Mouse (Mus musculus) kidney, adult 8-10 months (tissue): ENCODE data around the gene Urod.

ENCODE experiments used
- DNase-seq, 2 experiments: peaks; one replicate each; pipeline ENCODE4 v3.0.0; 2022

The Urod gene

DNA sequence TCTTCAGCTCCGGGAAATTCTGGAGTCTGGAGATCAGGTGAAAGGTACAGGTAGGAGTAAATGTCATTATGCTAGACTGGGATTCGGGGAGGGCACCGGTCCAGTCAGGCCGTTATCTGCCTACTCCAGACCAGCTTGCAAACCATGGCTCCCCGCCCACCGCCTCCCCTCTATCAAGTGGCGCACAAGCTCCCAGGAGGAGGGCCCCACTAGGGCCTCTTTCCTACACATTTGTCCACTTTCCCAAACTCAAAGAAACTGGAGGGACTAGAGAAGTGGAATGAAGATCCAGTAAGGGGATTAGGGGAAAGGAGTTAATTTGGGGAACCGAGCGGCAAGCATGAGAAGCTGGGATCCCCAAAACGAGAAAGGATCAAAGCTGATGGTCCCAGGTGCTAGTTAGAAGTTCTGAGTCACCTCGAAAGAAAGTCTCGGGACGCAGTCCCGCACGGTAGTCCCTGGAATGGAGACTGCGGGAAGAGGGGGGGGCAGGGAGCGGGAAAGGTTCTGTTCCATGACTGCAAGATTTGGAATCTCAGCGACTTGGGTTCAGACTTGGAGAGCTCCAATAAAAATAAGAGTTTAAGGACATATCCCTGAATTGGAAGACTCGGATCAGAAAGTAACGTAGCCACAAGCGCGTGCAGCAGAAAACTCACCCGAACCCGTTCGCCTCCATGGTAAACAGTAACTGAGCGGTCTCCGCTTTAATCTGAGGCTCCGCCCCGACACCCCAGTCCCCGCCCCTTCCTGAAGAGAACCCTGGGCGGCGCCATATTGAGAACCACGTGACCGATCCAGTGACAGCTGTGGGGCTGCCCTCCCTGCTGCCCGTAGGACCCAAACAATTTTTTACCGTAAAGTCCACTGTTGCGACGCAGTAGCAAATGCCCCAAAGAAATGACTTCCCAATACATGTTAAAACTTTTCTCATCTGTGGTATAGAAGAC lies at the start of gene Urod:
Gene Urod, minus strand, starts transcription at position 742 of the 950 bp plus-strand sequence.
- DNase-seq = peak; percentile 97 to 98

DNA sequence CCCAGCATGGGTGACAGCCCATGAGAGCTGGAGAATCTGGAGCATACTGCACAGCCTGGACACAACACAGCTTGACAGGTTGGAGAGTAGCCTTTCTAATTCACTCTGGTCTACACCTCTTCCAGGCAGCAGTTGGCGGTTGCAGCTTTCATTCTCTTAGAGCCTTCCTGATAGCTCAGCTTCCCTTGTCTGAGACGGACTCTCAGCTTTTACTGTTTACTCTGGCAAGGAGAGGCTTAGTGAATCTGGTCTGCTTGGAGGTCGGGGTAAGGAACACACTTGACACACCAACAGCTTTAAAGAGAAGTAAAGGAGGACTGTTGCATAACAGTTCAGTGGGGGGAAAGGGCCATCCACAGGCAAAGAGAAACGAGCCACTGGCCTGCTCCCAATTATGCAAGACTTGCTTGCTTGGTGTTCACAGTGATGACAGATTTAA lies 47.1 kb upstream of the Urod start:
- DNase-seq = peak; percentile 60 to 79

DNA sequence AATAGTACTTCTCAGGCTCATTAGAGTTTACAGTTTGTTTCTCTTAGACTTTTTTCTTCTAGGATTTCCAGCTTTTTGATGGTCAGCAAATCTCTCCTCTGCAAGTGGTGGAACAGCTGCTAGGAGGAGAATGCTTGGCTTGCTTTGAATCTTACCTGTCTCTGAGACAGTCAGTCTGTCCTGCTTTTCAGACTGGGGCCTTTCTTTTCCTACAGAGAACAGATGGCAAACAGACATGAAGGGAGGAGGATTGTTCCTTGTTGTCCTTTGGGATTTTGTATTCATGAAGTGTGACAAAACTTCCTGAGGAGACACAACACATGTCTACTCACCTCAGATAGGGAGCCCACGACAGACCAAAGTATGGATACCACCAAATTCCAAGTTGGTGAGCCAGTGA lies 46.6 kb upstream of the Urod start:
- DNase-seq = no peak

DNA sequence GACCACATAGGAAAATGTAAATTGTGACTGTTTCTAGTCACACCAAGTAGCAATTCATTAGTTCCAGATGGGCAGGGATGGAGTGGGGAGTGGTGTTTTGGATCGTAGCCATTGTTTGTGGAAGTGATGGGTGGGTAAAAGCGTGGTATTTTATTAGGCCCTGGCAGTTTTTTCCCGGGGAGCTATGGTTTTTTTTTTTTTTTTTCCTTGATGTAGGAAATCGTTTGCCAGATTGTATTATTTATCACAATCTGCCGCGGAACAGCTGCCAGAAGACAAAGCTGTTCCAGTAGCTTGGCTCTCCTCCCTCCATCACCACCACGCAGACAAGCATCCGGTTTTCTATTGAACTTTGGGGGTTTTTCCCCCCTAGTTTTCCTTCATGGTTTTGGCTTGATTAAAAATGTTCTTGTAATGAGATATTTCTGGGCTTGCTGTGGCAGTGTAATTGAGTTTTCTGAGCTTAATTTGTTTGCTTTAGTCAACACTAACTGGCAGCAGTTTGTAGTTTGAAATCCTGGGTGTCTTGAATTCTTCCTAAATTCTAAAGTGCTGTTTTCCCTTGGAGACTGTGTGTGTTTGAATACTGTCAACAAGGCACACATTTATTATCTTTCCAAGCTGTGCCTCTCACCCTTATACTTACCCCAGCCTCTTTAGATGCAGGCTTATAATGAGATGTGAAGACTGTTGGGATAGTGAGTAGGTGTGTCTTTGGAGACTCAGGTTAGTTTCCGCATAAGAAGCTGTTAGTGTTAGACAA lies 45.9 kb upstream of the Urod start:
- DNase-seq = peak; percentile 25 to 42

DNA sequence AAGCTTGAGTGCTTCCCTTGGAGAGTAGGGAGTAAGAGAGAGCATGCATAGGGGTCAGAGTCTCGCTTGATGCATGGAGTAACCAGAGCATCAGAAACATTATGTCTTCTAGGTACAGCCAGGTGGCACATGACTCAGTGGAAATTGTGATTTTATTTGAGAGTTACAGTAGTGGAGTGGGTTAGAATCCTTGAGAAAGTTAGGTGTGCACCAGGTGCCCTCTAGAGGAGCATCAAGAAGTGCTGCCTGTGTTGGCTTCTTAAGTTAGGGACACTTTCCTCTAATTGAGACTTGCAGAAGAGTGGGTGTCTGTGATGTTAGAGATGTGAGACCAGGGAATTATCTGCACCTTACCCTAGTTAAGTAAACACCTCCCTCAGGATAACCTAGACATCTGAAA lies 36.9 kb upstream of the Urod start:
- DNase-seq = no peak

DNA sequence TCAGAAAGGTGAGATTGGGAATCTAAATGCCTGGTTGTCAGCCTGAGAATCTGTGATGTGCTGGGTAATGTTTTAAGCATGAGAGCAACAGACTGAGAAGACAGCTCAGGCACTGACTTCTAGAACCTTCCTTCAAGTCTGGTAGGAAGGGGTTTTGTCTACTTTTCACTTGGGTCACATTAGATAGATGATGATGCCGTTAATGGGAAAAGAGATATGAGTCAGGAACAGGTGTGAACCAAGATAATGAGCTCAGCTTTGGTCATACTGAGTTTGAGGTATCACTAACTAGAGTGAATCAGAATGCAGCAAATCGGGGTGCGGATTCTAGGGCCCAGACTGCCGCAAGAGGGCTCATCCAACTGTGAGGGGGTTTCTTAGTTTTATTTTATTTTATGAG lies 29.3 kb upstream of the Urod start:
- DNase-seq = no peak

DNA sequence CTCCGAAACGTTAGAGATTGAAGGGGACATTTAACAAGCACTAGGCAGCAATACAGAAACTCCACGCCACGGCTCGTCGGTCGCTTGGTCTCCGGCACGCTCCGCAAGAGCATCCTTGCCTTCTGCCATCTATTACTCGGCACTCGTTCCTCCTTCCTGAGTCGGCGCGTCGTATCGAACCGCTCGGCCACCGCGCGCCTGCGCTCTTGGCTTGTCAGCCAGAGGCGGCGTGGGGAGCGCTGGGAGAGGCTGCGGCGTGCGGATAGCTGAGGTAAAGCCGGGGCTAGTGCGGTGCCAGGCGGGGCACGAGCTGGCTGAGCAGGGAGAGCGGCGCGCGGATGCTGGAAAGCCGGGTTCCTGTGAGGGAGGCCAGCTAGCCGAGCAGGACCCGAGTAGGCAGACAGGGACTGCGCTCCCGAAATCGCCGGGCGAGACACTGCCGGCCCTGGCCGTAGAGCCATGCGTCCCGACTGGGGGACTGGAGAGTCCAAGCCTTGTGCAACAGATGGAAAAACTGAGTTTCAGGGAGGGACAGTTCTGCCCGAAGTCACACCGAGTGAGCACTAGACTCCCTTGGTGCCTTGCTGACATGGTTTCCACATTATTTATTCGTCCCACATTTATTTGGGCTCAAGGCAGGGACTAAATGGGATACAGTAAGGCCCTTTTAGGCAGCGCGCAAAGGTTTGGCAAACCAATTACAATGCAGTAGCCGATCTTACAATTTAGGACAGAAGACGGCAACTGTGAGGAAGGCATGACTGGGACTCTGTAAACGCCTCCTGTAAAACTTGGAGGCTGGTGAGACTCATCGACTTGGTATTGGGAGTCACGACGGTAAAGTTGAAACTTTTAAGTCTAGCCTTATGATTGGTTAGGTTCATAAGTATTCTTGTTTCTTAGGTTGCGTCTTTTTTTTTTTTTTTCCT lies 25.3 kb upstream of the Urod start, which contains the start of gene Eif2b3:
Gene Eif2b3, plus strand, starts transcription at position 197 of the 929 bp plus-strand sequence.
- DNase-seq = peak; percentile 85 to 89

DNA sequence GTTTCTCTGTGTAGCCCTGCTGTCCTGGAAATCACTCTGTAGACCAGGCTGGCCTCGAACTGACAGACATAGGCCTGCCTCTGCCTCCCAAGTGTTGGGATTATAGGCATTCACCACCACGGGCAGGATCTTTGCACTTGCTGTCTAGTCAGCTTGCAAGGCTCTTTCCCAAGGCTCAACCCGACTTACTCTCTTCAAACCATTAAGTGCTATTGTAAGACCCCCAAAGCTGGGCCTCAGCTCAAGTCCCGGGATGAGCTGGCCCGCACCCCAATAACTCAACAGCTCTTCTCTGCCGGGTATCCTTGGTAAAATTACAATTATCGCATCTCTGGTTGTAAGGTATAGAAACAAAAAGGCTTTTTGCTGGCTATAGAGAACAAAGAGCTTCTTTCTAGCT lies 24.1 kb upstream of the Urod start:
- no peak for DNase-seq

DNA sequence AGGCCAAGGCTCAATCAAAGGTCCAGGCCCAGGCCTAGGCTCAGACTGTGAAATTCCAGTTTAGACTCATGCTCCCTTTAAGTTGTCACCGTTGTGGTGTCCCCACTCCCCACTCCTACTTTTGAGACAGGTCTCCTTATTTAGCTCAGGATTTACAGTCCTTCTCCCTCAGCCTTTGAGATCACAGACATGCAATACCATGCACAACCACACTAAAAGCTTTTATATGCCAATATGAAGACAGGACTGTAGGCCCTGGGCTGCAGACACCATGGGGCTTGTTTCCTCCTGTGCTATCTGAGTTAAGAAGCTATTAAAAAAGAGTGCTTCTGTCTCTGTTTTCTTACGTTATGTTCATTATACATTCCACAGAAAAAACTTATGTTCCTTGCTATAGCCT lies 23.5 kb upstream of the Urod start:
- DNase-seq = no peak

DNA sequence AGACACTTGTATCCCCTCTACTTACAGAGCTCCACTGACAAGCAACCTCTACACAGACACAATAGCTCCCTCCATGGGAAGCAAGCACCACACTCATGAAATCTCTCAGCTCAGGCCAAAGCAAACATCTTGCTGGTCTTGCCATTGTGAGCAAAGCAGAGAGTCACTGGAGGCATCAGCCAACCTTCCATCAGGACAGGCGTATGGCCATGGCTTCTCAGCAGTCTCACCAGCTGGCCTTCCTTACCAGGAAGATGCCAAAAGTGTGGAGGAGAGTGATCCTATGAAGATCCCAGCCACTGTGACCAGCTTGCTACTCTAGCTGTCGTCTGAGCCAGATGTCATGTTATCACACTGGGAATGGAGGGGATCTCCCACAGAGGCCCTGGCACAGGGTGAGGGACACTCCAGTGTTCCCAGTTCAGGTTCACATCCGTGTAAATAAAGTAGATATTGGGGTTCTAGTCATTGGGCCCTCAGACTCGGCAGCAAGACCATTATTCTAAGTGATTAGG lies 20.7 kb upstream of the Urod start:
- DNase-seq = no peak

DNA sequence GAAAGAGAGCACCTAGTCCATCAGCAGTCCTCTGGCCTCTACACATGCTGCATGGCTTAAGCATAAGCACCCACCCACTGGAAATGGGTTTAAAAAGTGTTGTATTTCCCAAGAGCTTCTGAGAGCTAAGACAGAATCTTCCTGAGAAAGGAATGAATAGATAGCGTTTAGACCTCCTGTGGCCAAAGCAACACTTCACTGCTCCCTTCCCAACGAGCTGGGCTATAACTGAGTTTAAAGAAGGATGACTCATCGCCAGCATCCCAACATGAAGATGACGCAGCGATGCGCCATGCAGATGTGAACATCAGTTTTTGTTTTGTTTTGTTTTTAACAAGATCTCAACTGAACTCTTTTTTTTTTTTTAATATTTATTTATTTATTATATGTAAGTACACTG lies 19.4 kb upstream of the Urod start:
- DNase-seq = no peak

DNA sequence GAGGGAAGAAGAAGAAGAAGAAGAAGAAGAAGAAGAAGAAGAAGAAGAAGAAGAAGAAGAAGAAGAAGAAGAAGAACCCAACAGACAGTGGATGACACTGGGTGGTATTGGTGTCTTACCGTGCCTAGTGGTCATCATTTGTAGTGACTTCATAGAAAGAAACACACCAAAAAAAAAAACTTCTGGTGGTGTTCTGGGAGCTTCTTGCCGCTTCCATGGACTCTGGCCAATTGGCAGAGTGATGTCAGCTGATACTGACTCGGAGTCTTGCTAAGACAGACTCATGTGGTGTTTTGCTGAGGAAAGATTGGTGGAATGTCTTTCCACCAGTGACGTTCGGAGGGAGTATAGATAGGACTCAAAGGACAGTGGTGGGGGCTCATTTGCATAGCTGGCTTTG lies 16.0 kb upstream of the Urod start:
- DNase-seq = no peak

DNA sequence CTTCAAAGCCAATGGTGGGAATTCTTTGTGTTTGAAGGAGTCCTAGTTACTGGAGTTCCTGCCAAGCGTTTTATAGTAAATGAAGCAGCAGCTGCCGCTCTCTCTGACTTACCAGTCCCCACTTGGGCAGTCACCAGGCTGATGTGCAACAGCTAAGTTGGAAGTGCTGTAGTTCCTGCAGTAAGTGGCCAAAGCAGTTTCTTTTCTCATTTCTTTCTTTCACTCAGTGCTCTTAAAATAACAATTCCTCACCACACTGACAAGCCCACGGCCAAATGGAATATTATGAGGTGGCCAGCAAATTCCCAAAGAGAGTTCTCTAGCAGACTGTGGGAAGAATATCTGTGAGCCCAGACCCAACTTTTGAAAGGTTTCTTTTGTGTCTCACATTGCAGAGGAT lies 12.8 kb upstream of the Urod start:
- no peak for DNase-seq

DNA sequence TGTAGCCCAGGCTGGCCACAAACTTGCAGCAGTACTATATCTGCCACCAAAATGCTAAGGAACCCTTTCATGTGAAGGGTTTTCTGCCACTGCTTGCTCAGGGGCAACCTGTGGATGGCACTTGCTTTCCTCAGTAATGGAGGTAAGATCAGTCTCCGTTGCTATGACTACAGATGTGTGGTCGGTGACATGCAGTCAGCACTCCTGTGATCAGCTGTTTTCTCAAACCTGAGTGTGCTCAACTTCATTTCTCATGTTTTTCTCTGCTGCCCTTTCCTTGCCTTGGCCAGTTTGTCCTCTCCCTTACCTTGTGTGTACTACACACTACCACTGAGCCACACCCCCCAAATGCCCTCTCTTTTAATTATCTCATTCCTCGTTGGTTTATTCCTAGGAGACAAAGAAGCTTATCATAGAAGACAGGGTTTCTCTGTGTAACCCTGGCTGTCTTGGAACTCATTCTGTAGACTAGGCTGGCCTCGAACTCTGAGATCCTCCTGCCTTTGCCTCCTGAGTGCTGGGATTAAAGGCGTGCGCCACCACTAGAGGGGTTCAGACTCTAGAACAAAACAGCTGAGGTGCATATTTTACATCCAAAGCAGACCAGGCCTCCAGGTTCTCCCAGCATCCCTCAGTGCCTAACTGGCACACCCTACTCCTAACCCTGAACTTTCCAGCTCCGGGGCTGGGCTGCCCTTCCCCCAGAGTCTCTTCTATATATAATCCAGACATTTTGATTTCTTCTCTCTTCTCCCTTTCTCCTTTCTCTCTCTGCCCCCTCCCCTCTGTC lies 11.6 kb upstream of the Urod start:
- no peak for DNase-seq

DNA sequence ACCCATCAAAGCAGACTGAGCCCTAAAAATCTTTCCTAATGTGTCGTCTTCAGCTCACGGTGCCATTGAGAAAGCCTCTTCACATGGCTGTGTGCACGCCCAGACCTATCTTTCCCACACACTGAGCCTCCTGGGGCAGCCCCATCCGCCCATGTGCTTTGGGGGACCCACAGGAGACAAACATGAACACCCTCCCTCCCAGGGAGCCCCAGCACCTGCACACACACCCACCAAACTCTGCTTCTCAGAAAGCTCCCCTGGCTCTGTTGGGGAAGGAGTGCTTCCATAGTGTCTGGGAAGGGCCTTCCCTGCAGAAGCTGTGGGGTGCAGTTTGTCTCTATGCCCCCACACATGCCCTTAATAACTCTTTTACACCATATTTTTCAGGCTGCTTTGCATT lies 10.4 kb upstream of the Urod start:
- no peak for DNase-seq

DNA sequence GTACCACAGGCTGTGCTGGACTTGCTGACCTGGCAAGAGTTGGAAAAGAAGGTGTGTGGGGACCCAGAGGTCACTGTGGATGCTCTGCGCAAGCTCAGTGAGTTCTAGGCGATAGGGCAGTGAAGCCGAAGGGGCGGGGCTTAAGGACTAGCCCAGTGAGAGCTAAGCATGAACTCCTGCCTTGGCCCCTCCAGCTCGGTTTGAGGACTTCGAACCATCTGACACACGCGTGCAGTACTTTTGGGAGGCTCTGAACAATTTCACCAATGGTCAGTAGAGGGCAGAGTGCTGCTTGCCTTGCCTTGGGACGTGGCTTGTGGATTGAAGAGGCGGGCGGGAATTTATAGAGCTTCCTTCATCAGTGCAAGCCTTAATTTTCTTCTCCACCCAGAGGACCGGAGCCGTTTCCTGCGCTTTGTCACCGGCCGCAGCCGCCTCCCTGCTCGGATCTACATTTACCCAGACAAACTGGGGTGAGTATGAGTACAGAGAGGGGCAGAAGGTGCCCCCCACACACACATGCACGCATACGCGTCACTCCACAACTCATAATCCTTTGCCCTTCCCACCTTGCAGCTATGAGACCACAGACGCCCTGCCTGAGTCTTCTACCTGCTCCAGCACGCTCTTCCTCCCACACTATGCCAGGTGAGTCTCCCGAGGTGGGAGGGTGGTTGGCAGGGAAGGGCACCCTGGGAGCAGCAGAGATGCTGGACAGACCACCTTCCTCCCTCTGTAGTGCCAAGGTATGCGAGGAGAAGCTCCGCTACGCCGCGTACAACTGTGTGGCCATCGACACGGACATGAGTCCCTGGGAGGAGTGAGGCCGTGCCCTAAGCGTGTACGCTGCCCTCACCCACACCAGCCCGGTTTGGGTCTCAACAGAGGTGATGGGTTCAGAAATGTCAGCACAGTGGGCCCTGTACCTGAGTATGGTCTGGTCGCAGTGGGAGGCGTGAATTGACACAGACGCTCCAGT lies 8.6 kb upstream of the Urod start:
- peak; percentile 86 to 87 for DNase-seq

DNA sequence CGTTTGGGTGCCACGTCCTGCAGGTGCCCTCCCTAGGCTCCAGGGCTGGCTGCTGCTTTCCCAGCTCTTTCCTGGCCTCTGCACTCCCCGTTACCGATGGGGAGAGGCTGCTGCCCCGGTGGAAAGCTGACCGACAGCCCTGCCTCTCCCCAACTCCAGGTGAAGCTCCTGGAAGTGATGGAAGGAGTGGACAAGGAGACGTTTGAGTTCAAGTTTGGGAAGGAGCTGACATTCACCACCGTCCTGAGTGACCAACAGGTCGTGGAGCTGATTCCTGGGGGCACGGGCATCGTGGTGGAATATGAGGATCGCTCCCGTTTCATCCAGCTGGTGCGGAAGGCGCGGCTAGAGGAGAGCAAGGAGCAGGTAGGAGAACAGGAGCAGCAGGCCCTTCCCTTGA lies 7.7 kb upstream of the Urod start:
- DNase-seq = no peak

DNA sequence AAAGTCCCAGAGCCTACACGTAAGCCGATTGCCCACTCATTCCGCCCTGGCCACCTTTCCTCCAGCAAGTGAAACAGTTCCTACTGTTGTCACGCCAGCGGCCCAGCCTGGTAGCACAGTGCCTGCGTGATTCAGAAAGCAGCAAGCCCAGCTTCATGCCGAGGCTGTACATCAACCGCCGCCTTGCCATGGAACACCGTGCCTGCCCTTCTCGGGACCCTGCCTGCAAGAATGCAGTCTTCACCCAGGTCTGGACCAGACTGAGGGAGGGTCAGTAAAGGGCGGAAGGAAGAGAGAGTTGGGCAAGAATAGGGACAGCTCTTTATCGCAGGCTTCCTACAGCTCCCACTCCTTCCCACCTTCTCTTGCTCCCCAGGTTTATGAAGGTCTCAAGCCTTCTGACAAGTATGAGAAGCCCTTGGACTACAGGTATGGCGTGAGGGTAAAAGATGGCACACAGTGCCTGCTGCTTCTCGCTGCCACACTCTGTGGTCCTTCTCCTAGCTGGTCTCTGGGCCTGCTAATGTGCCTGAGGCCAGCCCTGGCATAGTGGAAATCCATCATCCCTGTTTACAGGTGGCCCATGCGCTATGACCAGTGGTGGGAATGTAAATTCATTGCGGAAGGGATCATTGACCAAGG lies 5.4 kb upstream of the Urod start:
- no peak for DNase-seq

DNA sequence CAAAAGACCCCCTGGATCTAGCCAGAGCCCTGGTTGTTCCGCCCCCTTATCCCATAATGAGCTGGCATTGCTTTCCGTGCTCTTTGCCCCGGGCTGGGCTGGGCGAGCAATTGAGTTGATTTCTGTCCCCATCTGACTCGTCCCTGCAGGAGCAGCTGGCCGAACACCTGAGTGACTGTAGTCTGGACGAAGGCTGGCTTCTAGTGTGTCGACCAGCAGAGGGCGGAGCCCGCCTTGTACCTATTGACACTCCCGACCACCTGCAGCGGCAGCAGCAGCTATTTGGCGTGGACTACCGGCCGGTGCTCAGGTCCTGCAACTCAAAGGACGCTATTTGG lies 1.6 kb upstream of the Urod start:
- peak; percentile 81 to 84 for DNase-seq
